Mouse (Mus musculus): ENCODE data around the gene Th. TPM values are rescaled to one million over a fixed set of nuclear protein-coding genes. Genes with fewer than 3 reads are reported as not detected.

Th gene
- polyA plus RNA-seq (2011; ENCODE audit: insufficient read length, low read depth, missing spikeins): not detected in 2 replicates

DNA sequence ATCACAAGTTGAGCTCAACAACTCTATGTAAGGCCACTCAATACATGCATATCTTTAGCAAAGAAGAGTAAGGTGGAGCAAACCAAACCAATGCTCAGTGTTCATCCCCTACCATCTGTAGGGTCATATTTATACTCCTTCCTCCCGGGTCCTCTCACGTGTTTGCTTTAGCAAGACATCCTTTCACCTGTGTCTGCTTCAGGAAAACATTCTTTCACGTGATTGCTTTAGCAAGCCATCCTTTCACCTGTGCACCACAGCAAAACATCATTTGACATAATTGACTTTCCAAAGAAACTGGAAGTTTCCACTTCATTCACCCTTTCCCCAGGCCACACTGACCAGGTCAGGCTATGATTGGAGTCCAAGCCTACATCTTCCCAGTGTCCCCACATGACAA, at the start of gene Th:
TSS of gene Th (minus strand) at position 101 of the 400 bp plus-strand sequence.
- H3K4me3 ChIP-seq (ENCODE audit: insufficient read depth, low read length): no peak within 1 kb of the TSS
- no peak within 1 kb of the TSS for H3K27ac ChIP-seq (ENCODE audit: insufficient read depth, low read length)
- H3K4me1 ChIP-seq (ENCODE audit: control insufficient read depth, insufficient read depth, low read length): no peaks in the 10 kb centered on the region
- TF ChIP-seq CTCF (IDR thresholded peaks at IDR 0.05; ENCODE audit: borderline replicate concordance, insufficient read depth, low read length) (no peak), POLR2A (IDR thresholded peaks at IDR 0.05; ENCODE audit: low read depth, low read length) (no peak)

GRCm38 (mm10) chr7:142968809-142969511, 38.0 kb upstream of the Th start, which contains the start of gene Ascl2:
TSS of gene Ascl2 (minus strand) at chr7:142969264.
- TF ChIP-seq POLR2A (IDR thresholded peaks at IDR 0.05; ENCODE audit: low read depth, low read length) (no peak), CTCF (IDR thresholded peaks at IDR 0.05; ENCODE audit: borderline replicate concordance, insufficient read depth, low read length) (no peak)
- Histone ChIP-seq H3K27ac (ENCODE audit: insufficient read depth, low read length) (no peak within 1 kb of the TSS), H3K4me3 (ENCODE audit: insufficient read depth, low read length) (peak within 1 kb of the TSS; percentile 11), H3K4me1 (ENCODE audit: control insufficient read depth, insufficient read depth, low read length) (no peaks in the 10 kb centered on the region; the same call in 1 of the 2 replicates)

DNA sequence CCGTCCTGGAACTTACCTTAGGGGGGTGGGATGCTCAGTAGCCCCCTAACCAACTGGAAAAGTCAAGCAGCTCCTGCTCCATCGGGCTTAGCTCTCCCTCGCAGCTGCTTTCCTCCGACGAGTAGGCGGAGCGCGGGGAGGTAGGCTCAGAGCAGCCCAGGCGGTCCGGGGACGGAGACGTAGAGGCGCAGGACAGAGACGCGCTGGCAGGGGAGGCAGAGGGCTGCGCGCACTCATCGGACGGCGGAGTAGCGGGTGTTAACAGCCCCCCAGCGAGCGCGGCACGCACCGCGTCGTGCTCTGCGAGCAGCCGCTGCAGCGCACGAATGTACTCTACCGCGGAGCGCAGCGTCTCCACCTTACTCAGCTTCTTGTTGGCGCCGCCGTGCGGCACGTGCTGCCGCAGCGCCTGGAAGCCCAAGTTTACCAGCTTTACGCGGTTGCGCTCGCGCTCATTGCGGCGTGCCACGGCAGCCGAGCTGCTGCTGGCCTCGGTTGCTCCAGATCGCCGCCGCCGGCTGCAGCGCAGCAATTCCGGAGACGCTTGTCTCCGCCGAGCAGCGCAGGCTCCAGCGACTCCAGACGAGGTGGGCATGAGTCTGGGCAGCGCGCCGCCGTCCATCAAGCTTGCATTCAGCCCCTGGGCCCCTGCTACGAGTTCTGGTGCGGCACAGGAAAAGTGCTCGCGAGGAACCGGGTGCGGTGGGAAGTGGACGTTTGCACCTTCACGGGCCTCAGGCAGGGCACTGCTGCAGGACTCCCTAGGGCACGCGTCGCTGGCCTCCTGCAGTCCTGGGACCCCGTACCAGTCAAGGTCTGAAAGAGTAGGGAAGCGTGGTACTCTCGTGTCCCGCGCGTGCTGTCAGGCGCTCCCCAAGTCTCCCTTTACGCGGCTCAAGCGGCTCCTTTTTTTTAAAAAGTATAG, 37.2 kb upstream of the Th start:
- Histone ChIP-seq H3K4me3 (ENCODE audit: insufficient read depth, low read length) (peak overlapping the region; percentile 11), H3K27ac (ENCODE audit: insufficient read depth, low read length) (no peak overlapping the region), H3K4me1 (ENCODE audit: control insufficient read depth, insufficient read depth, low read length) (no peaks in the 10 kb centered on the region; the same call in 1 of the 2 replicates)
- peak; percentile 46; the same call in 1 of the 2 replicates for TF ChIP-seq CTCF (IDR thresholded peaks at IDR 0.05; ENCODE audit: borderline replicate concordance, insufficient read depth, low read length)
- TF ChIP-seq POLR2A (IDR thresholded peaks at IDR 0.05; ENCODE audit: low read depth, low read length): no peak

DNA sequence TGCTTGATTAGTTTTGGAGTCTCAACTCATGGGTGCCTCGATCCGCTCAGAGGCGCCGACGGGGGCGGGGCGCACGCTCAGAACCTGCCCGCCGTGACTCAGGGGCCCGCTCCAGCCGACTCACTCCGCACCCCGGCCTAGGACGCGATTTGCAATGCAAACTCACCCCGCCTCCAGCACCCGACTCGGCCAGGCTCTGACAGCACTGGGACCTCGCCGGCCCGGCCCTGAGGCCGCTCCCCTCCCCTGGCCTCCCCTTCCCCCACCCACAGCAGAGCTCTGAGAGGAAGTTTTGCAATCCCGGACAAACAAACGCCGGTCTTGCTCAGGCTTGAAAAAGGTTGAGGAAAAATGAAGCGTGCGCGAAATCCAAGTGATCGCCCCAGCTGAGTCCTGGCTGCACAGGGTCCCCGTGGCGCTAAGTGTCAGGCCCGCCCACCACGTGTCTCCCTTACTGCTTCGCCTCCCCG, 36.5 kb upstream of the Th start:
- Histone ChIP-seq H3K27ac (ENCODE audit: insufficient read depth, low read length) (no peak overlapping the region), H3K4me3 (ENCODE audit: insufficient read depth, low read length) (peak overlapping the region; percentile 11), H3K4me1 (ENCODE audit: control insufficient read depth, insufficient read depth, low read length) (no peaks in the 10 kb centered on the region; the same call in 1 of the 2 replicates)
- TF ChIP-seq POLR2A (IDR thresholded peaks at IDR 0.05; ENCODE audit: low read depth, low read length) (no peak), CTCF (IDR thresholded peaks at IDR 0.05; ENCODE audit: borderline replicate concordance, insufficient read depth, low read length) (no peak)

DNA sequence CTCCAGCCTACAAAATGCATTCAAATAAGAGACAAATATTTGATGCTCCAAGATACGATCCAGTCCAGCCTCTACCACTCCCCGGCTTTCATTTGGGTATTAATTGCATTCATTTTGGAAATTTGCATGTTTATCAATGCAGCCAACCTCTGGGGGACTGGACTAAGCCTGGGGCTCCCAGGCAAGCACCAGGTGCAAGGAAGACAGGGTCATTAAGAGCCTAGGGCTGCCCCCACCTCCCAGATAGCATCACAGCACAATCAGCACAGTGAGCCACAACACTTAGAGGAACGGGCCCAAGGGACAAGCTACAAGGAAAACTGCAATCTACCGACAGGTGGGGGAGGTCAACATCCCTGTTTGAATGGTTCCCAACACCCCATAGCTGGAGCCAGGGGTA, 28.8 kb upstream of the Th start:
- TF ChIP-seq POLR2A (IDR thresholded peaks at IDR 0.05; ENCODE audit: low read depth, low read length) (no peak), CTCF (IDR thresholded peaks at IDR 0.05; ENCODE audit: borderline replicate concordance, insufficient read depth, low read length) (no peak)

GRCm38 (mm10) chr7:142958817-142959216, 27.9 kb upstream of the Th start:
- Histone ChIP-seq H3K4me3 (ENCODE audit: insufficient read depth, low read length) (no peak overlapping the region), H3K27ac (ENCODE audit: insufficient read depth, low read length) (no peak overlapping the region), H3K4me1 (ENCODE audit: control insufficient read depth, insufficient read depth, low read length) (no peaks in the 10 kb centered on the region)
- TF ChIP-seq CTCF (IDR thresholded peaks at IDR 0.05; ENCODE audit: borderline replicate concordance, insufficient read depth, low read length) (no peak), POLR2A (IDR thresholded peaks at IDR 0.05; ENCODE audit: low read depth, low read length) (no peak)

More for the DNA sequence above, 28.8 kb upstream of the Th start:
- Histone ChIP-seq H3K27ac (ENCODE audit: insufficient read depth, low read length) (no peak overlapping the region), H3K4me3 (ENCODE audit: insufficient read depth, low read length) (no peak overlapping the region), H3K4me1 (ENCODE audit: control insufficient read depth, insufficient read depth, low read length) (no peaks in the 10 kb centered on the region)

DNA sequence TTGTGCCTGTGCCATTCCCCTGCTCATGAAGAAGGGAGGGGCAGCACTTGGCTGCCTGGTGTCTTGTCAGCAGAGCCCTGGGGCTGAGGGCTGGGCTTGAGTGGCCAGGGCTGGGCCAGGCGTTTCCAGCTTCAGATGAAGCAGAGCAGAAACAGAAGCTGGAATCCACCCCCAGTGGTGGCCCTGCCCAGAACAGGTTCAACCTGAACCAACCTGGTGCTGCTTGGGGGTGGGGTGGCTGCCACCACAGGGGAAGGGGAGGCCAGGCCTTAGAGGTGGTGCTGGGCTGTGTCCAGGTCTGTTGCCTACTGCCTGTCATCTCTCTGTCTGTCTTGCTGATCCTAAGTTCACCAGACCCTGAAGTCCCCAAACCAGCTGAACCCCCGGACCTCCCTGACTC, 25.1 kb upstream of the Th start:
- TF ChIP-seq POLR2A (IDR thresholded peaks at IDR 0.05; ENCODE audit: low read depth, low read length): no peak
- TF ChIP-seq CTCF (IDR thresholded peaks at IDR 0.05; ENCODE audit: borderline replicate concordance, insufficient read depth, low read length): no peak
- H3K4me3 ChIP-seq (ENCODE audit: insufficient read depth, low read length): no peak overlapping the region
- no peaks in the 10 kb centered on the region for H3K4me1 ChIP-seq (ENCODE audit: control insufficient read depth, insufficient read depth, low read length)

DNA sequence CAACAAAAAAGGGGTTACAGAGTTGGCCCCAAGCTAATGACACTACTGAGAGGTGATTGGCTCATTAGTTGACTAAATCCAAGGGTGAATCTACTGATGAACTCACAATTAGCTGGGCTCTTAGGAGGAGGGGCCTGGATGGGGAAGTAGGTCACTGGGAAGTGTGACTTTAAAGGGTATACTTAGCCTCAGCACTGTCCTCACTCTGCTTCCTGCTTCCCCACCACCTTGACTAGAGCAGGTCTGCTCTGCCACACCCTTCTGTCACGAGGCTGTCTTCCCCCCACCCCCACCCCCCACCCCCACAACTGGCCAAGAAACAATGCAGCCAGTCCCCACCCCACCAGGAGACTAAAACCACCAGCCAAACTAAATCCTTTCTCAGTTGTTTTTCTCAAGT, 18.6 kb upstream of the Th start:
- H3K27ac ChIP-seq (ENCODE audit: insufficient read depth, low read length): no peak overlapping the region

More for the DNA sequence above, 25.1 kb upstream of the Th start:
- no peak overlapping the region for H3K27ac ChIP-seq (ENCODE audit: insufficient read depth, low read length)

GRCm38 (mm10) chr7:142937631-142938030, 6.7 kb upstream of the Th start:
- H3K27ac ChIP-seq (ENCODE audit: insufficient read depth, low read length): no peak overlapping the region
- TF ChIP-seq CTCF (IDR thresholded peaks at IDR 0.05; ENCODE audit: borderline replicate concordance, insufficient read depth, low read length) (no peak), POLR2A (IDR thresholded peaks at IDR 0.05; ENCODE audit: low read depth, low read length) (no peak)
- H3K4me1 ChIP-seq (ENCODE audit: control insufficient read depth, insufficient read depth, low read length): no peaks in the 10 kb centered on the region
- H3K4me3 ChIP-seq (ENCODE audit: insufficient read depth, low read length): no peak overlapping the region

More for the DNA sequence above, 18.6 kb upstream of the Th start:
- Histone ChIP-seq H3K4me1 (ENCODE audit: control insufficient read depth, insufficient read depth, low read length) (no peaks in the 10 kb centered on the region), H3K4me3 (ENCODE audit: insufficient read depth, low read length) (no peak overlapping the region)
- TF ChIP-seq CTCF (IDR thresholded peaks at IDR 0.05; ENCODE audit: borderline replicate concordance, insufficient read depth, low read length) (no peak), POLR2A (IDR thresholded peaks at IDR 0.05; ENCODE audit: low read depth, low read length) (no peak)

Data from embryonic fibroblast, embryonic 13.5 days (primary cell).